Mouse (Mus musculus): ENCODE measurements at regions not wholly inside any gene's neighbourhood (a gene's known extent, or its start where the extent isn't known, plus 50 kb on each side); places are given as distances from the start of the nearest gene placed in this dataset.

GRCm38 (mm10) chr3:63137391-63138147, 103.8 kb upstream of the Mme start:
- H3K4me1 ChIP-seq (ENCODE audit: control insufficient read depth, insufficient read depth, low read length) = peaks cover 8% of the 10 kb centered on the region
- H3K27me3 ChIP-seq (replicated peaks; ENCODE audit: control insufficient read depth, insufficient read depth, low read length) = no peaks in the 10 kb centered on the region
- no peak overlapping the region for H3K9ac ChIP-seq (ENCODE audit: low read depth, low read length)
- DNase-seq (ENCODE audit: low spot score) (peak; percentile 97), ATAC-seq (ENCODE audit: low read depth) (peak; percentile 95)
- peak overlapping the region; percentile 28 for H3K4me2 ChIP-seq (ENCODE audit: low read depth, low read length)
- no peaks in the 10 kb centered on the region for H3K36me3 ChIP-seq (ENCODE audit: control insufficient read depth, insufficient read depth, low read length)
- no peak overlapping the region for H3K4me3 ChIP-seq (ENCODE audit: low read depth, low read length)
- no peaks in the 10 kb centered on the region for H3K9me3 ChIP-seq (ENCODE audit: control insufficient read depth, low read length)
- H3K27ac ChIP-seq (replicated peaks; ENCODE audit: low read depth, low read length) = peak overlapping the region; percentile 81
- WGBS = 31% methylated on average over 10 of the region's 10 CpGs

- DNase-seq (ENCODE audit: low spot score) = no peak
- Histone ChIP-seq H3K9me3 (ENCODE audit: control insufficient read depth, low read length) (no peaks in the 10 kb centered on the region), H3K27me3 (replicated peaks; ENCODE audit: control insufficient read depth, insufficient read depth, low read length) (no peaks in the 10 kb centered on the region), H3K27ac (replicated peaks; ENCODE audit: low read depth, low read length) (no peak overlapping the region), H3K4me1 (ENCODE audit: control insufficient read depth, insufficient read depth, low read length) (no peaks in the 10 kb centered on the region), H3K4me2 (ENCODE audit: low read depth, low read length) (no peak overlapping the region), H3K4me3 (ENCODE audit: low read depth, low read length) (no peak overlapping the region), H3K36me3 (ENCODE audit: control insufficient read depth, insufficient read depth, low read length) (no peaks in the 10 kb centered on the region), H3K9ac (ENCODE audit: low read depth, low read length) (no peak overlapping the region)
- no peak for ATAC-seq (ENCODE audit: low read depth)
- WGBS = 82% methylated on average over 5 of the region's 5 CpGs
These were observed 95.1 kb upstream of the Mme start for GRCm38 (mm10) chr3:63146237-63146636.

GRCm38 (mm10) chr3:63182411-63183166, 58.7 kb upstream of the Mme start:
- ATAC-seq (ENCODE audit: low read depth) = peak; percentile 76
- H3K9ac ChIP-seq (ENCODE audit: low read depth, low read length) = no peak overlapping the region
- H3K27ac ChIP-seq (replicated peaks; ENCODE audit: low read depth, low read length) = peak overlapping the region; percentile 67
- H3K9me3 ChIP-seq (ENCODE audit: control insufficient read depth, low read length) = no peaks in the 10 kb centered on the region
- peaks cover 10% of the 10 kb centered on the region for H3K4me1 ChIP-seq (ENCODE audit: control insufficient read depth, insufficient read depth, low read length)
- peak; percentile 89 for DNase-seq (ENCODE audit: low spot score)
- H3K36me3 ChIP-seq (ENCODE audit: control insufficient read depth, insufficient read depth, low read length) = no peaks in the 10 kb centered on the region
- no peak overlapping the region for H3K4me3 ChIP-seq (ENCODE audit: low read depth, low read length)
- WGBS = 24% methylated on average over 5 of the region's 5 CpGs
- no peaks in the 10 kb centered on the region for H3K27me3 ChIP-seq (replicated peaks; ENCODE audit: control insufficient read depth, insufficient read depth, low read length)
- no peak overlapping the region for H3K4me2 ChIP-seq (ENCODE audit: low read depth, low read length)

- WGBS = 42% methylated on average over 3 of the region's 3 CpGs
- Histone ChIP-seq H3K27ac (replicated peaks; ENCODE audit: low read depth, low read length) (peak overlapping the region; percentile 12; the same call in 1 of the 2 replicates), H3K36me3 (ENCODE audit: control insufficient read depth, insufficient read depth, low read length) (no peaks in the 10 kb centered on the region), H3K4me1 (ENCODE audit: control insufficient read depth, insufficient read depth, low read length) (peaks cover 6% of the 10 kb centered on the region; the same call in 1 of the 2 replicates), H3K4me3 (ENCODE audit: low read depth, low read length) (no peak overlapping the region), H3K9me3 (ENCODE audit: control insufficient read depth, low read length) (no peaks in the 10 kb centered on the region), H3K9ac (ENCODE audit: low read depth, low read length) (no peak overlapping the region), H3K27me3 (replicated peaks; ENCODE audit: control insufficient read depth, insufficient read depth, low read length) (no peaks in the 10 kb centered on the region), H3K4me2 (ENCODE audit: low read depth, low read length) (no peak overlapping the region)
- DNase-seq (ENCODE audit: low spot score) (peak; percentile 80), ATAC-seq (ENCODE audit: low read depth) (no peak)
These were observed 53.4 kb upstream of the Mme start for GRCm38 (mm10) chr3:63187836-63188440.
